Mouse (Mus musculus): Measurements from ENCODE around the gene Gas2l3.

Gene Gas2l3

DNA sequence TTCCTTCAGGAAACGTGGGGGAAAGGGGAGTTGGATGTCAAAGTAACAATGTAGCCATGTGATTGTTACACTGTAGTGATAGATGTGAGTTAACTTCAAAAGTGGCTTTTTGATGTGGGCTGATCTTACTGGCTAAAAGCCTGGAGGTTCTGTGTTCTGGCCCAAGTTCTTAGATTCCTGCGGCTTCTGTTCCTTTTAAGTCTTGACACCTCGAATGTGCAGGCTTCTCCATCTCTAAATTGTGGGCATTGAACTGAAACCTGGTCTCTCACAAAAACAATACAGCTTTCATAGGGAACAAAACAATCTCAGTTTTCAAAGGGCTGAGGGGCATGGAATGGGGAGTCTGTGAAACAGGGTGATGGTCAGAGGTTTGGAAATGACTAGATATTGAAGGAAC is 614 bp upstream of the Gas2l3 start:
- no peak for DNase-seq (ENCODE audit: low spot score in 2 of 2)

DNA sequence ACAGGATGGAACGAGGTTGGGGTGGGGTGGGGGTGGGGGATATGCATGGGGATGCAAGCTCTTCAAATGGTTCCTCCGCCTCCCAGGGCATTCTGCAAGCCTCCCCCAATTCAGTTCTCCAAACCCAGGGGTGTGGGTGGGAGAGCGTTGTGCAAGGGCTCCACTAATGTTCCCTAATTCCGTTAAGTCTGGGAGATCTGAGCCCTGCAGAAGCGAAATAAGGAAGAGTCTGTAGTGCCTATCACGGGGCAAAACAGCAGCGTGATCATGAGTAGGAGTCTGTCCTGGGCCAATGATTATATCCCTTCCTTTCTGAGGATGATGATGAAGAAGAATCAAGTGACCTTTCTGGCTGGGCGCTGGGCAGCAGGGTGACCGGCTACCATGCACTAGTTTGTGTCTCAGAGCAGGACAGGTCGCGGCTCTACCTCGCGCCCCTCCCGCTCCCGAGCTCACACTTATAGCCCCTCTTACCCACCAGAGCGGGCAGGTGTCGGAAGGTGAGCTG is 598 bp downstream of the Gas2l3 start:
- no peak for DNase-seq (ENCODE audit: low spot score in 2 of 2)

DNA sequence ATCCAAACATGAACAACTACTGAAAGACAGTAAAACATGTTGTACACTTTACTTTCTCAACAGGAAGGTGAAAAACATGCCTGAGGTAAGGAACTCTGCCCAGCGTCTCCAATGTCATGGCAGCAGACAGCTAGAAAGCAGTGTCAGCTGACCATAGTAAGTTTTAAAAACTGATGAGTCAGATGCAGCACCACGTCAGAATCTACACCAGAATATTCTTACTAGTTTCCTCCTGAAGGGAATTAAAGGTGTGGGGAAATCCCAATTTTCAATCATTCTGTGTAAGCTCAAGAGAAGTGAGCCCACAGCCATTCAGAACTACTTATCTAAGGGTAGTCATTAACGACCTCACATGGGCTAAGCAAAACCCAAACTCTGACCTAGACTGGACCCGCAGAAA is 1.1 kb downstream of the Gas2l3 start:
- no peak for DNase-seq (ENCODE audit: low spot score in 2 of 2)

DNA sequence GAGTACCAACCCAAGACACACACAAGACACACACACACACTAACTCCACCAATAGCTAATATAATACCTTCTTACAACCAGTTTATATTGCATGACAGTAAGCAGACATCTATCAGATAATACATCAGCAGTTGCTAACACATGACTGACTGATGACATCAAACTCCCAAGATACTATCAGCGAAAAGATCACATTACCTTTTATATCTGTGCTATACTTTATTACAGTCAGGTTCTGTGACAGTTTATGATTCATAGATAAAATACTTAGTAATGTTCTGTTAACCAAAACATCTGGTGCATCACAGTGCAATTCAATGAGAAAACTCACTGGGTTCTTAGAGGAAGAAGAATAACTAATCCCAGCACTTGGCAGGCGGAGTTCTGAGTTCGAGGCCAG is 1.8 kb downstream of the Gas2l3 start:
- no peak for DNase-seq (ENCODE audit: low spot score in 2 of 2)

DNA sequence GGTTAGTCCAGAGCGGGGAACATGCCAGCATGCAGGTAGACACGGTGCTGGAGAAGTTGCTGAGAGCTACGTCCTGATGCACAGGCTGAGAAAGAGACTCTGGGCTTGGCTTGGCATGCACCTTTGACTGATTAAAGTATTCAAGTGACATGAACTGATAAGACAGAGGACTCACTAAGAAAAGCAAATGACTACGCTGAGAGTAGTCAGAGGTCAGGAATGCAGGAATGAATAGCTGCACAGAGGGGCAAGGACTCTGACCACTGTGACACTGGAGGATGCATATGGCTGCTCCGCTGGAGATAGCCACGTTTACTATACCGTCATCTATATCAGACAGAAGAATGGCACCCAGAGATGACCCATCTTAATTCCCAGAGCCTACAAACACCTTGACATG is 4.4 kb downstream of the Gas2l3 start:
- DNase-seq (ENCODE audit: low spot score in 2 of 2), result no peak

DNA sequence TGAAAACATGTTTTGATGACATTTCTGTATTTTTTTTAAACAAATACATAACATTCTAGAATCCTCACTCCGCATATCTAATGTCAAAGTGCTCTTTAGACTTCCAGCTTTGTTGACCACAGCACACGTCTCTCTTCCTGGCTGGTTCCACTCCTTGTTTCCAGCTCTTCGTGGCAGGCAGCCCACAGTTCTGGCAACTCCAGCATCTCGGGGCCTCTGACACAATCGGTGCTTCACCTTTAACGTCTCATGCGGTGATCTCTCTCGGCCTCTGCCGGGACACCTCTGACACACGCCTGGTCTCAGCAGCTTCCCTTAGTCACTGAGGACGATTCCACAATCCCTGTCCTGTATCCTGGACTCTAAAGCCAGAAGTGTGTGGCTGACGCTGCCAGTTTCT is 5.8 kb downstream of the Gas2l3 start:
- DNase-seq (ENCODE audit: low spot score in 2 of 2), result no peak

DNA sequence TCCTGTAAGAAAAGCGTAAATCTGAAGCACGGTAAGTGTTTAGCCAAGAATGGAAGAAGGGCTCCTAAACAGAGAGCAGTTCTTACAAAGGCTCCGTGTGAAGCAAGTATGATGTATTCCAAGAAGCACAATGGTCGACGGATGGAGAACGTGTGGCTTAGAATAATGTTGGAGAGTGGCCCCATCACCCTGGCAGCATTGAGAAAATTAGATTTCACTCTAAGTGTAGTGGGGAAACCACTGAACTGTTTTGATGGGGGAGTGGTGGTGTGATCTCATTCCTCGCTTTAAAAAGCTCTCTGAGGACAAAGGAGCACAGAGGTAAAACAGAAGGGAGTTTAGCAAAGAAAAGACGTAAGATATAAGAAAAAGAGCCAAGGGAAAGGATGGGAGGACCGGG is 6.3 kb downstream of the Gas2l3 start:
- no peak for DNase-seq (ENCODE audit: low spot score in 2 of 2)

DNA sequence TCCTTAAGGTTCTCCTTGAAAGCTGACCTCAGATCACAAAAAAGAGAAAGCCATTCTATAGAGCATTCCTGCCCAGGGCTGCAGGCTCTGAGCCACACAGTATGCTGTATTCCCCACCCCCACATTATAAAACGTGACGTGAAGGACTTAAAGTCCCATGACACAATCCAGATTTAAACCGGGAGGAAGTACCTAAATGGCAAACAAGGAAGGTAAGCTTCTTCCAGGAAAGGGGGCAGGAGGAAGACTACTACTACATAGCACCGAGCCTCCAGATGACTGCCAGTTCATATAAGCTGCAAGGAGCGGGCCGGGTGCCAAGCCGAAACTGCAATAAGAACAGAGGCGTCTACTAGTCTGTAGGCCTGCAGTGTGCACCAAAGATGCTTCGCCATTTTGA is 7.8 kb downstream of the Gas2l3 start:
- no peak for DNase-seq (ENCODE audit: low spot score in 2 of 2)

DNA sequence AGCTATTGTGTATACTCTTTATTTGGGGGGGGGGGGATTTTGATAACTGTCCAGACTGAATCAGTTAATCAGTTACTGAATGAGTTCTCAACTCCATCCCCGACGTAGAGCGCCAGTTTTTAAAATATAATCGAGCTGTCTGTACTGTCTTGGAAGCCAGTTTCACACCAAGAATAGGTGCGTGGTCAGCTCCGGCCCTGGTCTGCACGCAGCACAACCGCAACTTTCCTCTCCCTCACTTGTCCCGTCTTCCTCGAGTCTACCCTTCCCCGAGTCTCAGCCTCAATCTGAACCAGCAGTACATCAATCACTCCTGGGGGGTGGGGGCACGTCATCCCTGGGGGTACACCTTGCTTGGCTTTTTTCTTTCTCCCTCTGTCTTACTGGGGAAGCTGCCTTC is 8.4 kb downstream of the Gas2l3 start:
- no peak for DNase-seq (ENCODE audit: low spot score in 2 of 2)

DNA sequence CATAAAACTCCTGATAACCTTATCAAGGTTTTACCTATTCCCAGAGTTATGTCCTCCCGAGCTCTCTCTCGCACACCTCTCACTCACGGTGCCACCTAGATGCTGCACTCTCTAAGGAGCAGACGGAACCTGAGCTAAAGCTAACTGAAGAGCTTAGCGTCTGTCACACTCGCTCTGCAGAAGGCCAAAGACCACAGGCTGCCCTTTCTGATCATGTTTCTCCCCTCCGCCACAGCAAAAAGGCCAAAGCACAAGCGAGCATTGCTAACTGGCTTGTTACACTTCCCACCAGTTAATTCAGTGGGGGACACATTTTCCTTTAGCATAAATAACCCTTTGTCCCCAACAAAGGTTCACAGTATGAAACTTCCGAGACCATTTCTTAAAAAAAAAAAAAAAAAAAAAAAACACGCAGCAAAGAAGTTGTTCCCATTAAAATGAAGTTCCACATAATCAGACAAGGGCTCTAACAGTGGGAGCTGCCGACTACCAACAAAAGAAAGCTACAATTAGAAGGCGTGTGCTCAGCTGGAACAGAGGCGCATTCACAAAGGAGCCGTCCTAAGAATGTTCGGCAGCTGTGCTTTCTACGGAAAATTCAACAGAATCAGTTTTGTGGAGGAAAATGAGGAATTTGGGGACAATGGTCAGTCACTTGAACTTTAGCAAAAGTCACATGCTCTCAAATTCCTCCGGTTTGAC is 9.1 kb downstream of the Gas2l3 start:
- no peak for DNase-seq (ENCODE audit: low spot score in 2 of 2)

DNA sequence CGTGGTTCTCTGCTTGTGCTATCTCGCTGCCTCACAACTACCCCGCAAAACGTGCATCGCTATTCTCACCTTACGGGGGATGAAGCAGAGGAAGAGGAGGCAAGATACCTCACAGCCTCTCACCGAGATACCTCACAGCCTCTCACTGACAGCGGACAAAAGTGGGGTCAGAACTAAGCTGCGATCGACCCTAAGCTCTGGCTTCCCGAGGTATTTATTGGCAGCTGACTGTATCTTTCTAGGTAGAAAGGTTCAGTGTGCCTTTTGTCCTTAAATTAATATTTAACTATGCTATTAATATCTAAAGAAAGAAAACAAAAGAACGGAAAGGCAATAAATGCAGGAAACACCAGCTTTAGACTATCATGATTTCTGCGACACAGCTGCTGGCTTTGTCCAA is 11.0 kb downstream of the Gas2l3 start:
- no peak for DNase-seq (ENCODE audit: low spot score in 2 of 2)

DNA sequence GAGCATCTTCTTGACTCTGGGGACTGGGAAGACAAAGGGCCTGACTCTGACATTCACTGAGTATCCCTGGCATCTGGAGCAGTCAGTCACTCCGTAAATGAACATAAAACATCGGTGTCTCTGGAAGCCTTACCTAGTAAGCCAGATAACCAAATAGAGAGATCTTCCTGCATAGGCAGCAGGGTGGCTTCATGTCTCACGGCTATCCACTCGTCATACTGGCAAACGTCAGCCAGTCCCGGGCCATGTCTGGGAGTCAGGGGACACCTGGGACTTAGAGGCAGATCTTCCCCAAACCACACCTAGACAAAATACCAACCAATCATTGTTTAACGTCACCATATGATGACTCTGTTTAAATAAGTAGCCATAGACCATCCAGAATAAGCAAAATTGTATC is 13.0 kb downstream of the Gas2l3 start:
- no peak for DNase-seq (ENCODE audit: low spot score in 2 of 2)

DNA sequence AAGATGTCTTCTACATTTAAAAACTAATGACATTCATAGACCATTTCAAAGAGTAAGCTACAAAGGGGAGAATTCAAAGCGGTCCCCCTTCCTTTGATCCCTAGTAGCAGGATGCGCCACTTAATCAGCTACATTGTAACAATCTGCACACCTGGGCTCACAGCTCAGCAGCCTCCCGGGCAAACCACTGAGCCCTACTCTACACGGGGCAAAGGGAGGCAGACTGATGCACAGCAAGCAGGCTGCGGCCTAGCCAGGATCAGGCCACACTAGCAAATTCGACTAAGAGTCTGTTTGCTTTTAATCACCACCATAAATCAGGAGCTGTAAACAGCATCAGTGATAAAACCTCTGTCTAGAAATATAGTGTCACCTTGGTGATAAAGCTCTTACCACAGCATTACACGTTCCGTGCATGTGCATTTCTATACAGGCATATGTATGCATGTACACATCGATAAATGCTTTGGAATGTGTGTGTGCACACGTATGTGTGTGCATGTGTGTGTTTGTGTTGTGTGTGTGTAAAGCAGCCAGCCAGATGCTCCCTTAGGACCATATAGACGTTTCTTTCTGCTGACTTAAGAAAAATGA is 18.9 kb downstream of the Gas2l3 start:
- no peak for DNase-seq (ENCODE audit: low spot score in 2 of 2)

DNA sequence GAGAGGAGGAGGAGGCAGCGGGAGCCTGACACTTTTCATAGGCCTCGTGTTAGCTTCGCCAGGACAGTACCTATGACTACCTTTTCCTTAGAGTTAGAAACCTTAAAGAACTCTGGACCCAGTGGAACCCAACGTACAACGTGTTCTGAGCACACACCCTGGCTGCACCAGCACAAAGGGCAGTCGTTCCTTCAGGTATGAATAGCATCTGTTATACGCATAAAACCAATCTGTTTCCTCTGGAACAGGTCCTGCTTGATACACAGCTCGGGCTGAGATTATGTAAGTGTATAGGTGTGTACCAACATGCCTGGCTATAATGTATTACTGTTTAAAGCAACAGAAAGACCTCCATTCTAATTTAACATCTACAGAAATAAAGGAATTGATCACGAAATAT is 19.6 kb downstream of the Gas2l3 start:
- no peak for DNase-seq (ENCODE audit: low spot score in 2 of 2)

DNA sequence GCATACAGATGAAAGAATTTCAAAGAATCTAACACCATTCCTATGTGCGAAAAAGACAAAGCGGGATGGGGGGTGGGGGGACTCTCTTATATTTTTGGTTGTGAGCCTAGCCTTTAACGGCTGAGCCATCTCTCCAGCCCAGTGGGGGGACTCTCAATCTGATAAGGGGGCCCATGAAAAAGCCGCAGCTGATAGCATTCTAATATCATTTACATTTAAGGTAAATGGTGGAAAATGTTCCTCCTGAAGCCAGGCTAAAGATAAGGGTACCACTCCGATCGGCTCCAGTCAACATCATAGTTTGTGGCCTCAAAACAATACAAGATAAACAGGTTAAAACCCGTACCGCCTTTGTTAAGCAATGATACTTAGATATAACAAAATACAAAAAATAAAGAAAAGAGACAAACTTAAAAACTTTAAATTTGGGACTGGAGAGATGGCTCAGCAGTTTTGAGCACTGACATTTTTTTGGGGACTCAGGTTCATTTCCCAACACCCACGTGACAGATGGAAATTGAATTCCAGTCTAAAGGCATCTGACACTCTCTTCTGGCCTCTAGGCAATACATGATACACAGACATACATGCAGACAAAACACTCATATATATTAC is 20.5 kb downstream of the Gas2l3 start:
- no peak for DNase-seq (ENCODE audit: low spot score in 2 of 2)

DNA sequence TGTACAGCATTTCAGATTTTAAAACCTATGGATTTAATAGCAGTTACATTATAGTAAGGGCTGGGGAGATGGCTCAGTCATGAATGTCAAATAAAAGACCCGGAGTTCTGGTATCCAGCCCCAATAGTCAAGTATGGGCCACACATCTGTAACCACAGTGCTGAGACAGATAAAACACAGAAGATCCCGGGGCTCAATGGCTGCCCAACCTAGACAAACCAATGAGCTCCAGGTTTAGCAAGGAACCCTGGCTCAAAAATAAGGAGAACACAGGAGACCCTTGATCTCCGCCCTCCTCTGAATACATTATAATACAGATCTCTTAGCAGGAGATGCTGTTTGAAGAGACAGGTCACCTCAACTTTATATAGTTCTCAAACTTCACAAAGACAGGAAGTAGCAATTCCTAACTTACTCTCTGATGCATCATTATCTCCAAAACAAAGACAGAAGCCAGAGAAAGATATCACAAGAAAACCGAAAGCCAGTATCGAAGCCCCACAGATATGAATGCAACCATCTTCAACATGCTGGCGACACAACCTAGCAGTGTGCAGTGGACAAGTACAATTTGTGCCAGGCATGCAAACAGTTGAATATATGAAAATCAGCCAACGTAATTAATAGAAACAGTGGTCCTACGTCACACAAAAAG is 21.1 kb downstream of the Gas2l3 start:
- no peak for DNase-seq (ENCODE audit: low spot score in 2 of 2)

DNA sequence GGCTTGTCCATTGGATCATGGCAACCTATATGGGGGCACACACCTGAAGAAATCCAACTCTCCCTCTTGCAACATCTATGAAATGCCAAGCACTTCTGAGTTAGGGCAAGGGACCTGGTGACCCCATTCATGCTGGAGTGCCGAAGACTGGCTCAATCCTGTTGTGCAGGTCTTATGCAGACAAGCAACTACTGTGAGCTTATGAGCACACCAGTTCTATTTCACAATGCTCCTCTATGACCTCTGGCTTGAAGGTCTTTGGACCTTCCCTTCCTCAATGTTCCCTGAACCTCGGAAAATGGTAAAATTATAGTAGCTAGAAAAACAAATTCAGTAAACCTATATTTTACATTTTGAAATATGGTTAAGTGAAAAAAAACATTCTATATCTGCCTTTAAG is 25.8 kb downstream of the Gas2l3 start:
- no peak for DNase-seq (ENCODE audit: low spot score in 2 of 2)

DNA sequence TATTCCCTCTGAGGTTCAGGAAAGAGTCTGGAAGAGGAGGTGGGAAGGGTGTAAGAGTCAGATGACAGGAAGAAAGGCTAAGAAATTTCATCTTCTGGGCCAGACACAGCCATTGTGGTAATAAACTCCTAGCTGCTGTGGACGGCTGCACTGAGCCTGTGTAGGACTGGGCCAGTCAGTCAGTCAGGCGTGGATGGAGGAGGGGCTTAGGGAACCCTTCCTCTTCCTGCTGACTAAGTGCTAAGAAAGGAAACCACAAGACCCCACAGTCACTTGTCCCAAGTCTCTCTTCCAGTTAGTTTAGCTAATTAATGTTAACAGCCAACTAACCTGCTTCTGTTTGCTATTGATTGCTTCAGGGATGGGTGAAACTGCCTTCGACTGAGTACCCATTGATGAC is 28.3 kb downstream of the Gas2l3 start:
- DNase-seq (ENCODE audit: low spot score in 2 of 2), result no peak

DNA sequence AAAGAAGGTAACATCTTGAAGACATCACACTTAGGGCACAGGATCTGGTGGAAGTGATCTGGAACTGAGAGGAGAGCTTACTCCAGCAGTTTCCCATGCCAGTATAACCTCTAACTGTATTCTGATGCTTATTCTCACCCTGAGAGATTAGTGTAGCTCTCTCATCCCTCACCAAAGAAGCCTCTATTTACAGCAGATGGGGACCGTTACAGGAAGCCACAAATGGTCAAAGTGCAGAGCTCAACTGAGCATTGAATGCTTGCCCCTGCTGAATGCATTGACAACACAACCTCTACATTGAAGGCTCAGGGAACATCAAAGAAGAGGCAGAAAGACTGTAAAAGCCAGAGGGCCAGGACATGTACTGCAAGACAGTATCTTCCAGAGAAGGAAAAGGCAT is 36.2 kb downstream of the Gas2l3 start:
- DNase-seq (ENCODE audit: low spot score in 2 of 2), result no peak

DNA sequence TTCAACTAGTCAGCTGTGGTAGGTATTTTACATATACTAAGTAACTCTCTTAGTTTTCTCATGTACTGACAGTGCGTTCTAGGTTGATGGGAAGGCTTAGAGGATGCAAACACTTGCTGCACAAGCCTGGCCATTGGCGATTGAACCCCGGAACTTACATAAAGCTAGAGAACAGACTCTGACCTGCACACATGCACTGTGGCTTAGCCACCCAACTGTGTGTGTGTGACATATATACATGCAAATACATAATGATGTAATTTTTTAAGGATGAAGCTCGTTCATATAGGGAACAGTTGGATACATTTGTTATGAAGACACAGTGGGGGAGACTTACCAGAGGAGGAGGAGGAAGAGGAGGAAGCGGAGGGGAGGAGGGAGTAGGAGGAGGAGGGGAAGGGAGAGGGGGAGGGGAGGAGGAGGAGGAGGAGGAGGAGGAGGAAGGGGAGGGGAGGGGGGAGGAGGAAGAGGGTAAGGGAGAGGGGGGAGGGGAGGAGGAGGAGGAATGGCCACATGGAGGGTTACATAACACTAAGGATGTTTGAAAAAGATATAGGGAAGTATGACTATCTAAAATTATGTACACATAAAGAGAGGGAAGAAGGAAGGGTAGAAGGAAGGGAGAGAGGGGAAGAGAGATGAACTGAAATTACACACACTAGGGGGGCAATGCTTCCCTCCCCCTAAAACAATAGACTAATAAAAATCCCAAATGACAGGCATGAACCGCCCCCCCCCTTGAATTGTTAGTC is 36.9 kb downstream of the Gas2l3 start:
- DNase-seq (ENCODE audit: low spot score in 2 of 2), result no peak

DNA sequence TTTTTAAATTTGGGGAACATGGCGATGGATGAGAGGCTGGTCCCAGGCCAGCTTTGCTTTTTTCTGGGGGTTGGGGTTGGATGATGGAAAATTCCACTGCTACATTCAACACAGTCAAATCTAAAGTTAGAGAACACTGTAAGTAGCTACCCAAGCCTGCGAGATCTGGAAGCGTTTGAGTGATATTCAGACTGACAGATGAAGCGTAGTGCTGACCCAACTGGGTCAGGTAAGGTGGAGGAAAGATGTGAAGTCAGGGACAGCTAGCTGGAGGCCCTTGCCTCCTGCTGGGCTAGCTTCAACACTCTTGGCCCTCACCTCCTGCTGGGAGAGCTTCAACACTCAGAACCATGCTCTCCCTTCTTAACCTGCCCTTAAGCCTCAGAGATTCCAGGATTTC is 38.8 kb downstream of the Gas2l3 start:
- no peak for DNase-seq (ENCODE audit: low spot score in 2 of 2)

DNA sequence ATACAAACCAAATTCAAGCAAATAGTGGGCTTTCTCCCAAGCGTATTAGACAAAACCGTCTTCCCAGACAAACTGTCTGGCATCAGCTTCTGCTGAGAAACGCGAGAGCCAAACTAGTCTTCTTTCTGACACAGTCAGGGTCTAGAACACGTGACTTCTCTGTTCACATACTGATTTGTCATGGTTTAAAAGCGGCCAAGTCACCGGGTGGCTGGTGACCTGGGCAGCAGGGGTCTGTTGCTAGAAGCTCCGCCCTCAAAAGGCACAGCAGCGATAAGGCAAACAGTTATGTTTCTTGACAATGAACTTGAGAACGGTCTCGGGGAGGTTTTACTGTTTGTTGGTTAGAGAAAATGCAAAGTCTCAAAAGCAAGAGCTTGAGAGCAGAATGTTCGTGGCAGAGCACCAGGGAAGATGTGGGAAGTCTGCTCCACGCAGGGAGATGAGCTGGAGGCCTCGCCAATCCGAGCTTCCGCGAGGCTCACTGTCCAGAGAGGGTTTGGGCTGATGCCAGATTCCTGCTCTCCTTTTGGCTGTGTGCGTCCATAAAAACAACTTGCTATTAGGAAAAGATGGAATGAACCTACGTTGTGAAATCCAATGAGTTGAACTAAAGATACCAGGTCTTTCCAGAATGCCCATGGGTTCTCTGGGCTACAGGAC is 43.0 kb downstream of the Gas2l3 start:
- DNase-seq (ENCODE audit: low spot score in 2 of 2), result no peak

All from frontal cortex, postnatal 10 days (tissue).